Mouse (Mus musculus) adrenal gland, postnatal 36 days (tissue): ENCODE results near the gene Gkap1. TPM values are rescaled to one million over a fixed set of nuclear protein-coding genes. Genes with fewer than 3 reads are reported as not detected.

ENCODE experiments used
- DNase-seq, 2 experiments: peaks; one replicate each; pipeline ENCODE4 v3.0.0; 2021; ENCODE audit warnings: mixed read lengths in 1 of 2
- total RNA-seq, 2 experiments: library from RNA; stranded (reverse); gene quantifications; 2 replicates each; pipeline ENCODE4 v1.2.3; 2021

The Gkap1 gene
- total RNA-seq, 2 experiments from 2014 or later = 42.6 to 91.2 TPM

DNA sequence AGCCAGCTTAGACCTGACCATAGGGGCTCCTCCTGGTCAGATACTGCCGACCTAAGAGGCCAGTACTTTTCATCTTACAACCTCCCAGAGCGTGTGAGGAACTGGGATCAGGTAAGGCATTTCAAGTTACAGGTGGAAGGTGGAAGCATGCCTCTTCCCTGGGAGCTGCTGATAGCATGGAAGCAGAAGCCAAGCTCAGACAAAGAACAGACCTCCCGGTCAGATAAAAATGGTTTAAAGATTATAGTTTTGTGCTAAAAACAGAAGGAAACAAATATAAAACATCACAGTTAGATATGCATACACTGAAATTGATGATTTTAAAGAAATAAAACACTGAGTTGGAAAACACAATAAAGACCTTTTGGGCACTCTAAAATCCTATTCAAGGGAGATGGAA is 8.6 kb downstream of the Gkap1 start:
- no peak for DNase-seq

DNA sequence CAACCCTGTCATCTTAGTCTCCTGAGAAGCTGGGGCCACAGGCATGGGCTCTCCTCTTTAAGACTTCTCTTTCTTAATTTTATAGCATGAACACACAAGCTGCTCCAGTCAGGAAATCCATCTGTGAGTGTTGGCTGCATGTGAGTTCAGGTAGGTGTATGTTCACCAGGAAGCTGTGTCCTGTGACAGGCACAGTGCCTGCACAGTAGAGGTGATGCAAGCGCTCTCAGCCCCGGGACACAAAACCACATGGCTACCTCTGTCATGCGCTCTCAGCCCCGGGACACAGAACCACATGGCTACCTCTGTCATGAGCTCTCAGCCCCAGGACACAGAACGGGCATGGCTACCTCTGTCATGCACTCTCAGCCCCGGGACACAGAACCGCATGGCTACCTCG is 12.0 kb downstream of the Gkap1 start:
- DNase-seq = no peak

DNA sequence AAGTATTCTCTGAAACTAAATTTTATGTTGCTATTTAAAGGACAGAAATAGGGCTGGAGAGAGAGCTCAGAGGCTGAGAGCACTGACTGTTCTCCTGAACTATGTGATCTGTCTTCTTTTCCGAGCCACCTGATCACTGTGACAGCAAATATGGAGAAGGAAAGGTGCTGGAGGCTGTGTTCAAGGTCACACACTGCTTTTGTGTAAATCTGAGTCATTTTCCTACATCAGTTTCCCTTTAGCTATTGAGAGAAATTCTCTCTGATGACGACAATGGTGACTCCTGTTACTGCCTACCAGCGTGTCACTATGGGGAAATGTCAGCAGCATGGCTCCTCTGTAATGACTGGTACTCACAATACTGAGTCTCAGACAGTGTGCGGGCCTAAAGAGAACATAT is 13.8 kb downstream of the Gkap1 start:
- peak in 1 of 2 experiments; percentile 24 for DNase-seq

DNA sequence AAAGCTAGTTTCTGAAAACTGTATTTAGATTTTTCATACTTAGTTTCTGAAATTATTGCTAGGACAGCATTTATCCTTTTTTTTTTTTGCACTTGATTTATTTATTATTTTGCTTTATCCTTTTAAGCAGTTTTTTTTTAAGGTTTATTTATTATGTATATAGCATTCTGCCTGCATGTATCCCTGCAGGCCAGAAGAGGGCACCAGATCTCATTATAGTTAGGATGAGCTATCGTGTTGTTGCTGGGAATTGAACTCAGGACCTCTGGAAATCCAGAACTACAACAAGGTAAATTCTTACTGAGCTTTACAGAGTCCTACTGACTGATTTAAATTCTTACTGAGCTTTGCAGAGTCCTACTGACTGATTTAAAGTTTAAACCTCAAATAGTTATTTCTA is 22.2 kb downstream of the Gkap1 start:
- DNase-seq = no peak

DNA sequence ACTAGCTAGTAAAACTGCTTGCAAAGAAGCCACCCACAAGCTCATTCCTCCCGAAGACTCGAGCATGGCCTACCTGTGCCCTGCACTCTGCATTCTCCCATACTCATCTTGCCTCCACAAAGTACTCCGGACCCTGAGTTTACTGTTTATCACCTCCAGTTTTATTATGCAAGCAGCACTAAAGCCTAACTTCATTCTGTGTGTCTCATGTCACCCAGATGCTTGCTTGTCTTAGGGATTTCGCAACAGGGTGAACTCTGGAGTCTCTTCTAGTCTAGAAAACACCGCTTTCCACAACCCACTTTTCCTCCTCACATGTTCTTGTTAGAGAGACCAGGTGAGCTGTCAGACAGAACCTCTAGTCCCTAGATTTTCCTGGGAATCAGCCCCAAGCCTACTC is 26.5 kb downstream of the Gkap1 start:
- no peak for DNase-seq

DNA sequence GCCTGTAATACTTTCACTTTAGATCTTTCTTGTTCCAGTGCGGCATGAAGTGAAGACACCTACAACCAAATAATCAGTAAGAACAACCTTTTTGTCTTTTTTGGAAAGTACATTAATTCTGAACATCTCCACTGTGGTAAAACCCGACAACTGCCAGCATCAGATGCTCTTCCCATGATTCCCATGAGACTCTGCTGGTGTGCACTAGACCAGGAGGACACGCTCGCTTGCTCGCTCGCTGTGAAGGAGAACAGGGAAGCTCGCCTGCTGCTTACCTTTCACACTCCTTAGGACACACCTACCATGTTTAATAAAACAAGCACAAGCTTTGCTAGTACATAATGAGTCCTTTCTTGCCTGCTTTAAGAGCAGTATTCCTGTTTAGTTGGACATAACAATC is 39.0 kb downstream of the Gkap1 start:
- no peak for DNase-seq

DNA sequence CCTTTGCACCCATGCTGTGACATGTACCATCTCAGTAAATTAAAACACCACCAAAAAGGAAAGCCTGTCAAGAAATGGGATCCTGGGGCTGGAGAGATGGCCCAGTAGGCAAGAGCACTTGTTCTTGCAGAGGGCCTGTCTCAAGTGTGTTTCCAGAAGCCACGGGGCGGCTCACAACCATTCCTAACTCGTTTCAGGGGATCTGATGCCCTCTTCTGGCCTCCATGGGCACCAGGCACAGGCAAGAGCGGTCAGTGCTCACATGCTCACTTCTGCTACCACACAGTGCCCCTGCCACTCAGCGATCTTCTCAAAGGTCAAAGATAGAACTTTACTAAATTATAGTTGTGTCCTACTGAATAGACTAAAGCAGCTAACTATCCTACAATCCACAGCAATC is 42.9 kb downstream of the Gkap1 start:
- DNase-seq = peak; percentile 64 to 68

DNA sequence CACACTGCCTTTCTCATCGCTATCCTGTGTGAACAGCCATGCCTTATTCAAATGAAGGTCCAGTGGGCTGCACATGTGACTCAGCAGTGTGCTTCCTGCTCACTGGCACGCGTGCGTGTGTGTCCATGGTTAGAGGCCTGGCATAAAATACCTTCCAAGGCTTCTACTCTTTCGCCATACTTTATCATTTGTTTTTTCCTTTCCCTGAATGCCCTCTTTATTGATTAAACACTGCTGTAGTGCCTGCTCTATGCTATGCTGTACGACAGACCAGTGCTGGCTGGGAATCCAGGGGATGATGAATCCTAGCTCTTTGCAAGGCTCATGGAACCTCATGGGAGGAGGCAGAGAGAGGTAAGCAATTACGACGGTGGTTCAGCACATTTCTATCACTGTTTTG is 43.4 kb downstream of the Gkap1 start:
- DNase-seq = no peak

DNA sequence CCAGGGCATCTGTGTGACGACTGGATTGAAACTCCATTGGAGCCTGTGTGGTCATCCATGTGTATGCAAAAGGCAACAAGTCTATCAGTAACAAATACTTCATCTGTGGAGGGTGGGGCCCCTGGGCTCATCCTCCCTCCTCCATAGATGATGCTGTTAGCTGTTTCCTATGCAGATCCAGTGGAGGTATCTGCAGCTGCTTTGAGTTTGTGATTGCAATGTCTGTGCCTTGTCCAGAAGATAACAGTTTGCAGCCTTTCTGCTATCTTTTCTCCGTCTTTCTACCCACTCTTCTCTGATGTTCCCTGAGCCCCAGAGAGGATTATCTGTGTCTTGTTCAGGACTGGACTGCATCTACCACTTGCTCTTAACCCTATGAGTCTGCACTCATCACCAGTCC is 46.9 kb downstream of the Gkap1 start:
- DNase-seq = no peak

DNA sequence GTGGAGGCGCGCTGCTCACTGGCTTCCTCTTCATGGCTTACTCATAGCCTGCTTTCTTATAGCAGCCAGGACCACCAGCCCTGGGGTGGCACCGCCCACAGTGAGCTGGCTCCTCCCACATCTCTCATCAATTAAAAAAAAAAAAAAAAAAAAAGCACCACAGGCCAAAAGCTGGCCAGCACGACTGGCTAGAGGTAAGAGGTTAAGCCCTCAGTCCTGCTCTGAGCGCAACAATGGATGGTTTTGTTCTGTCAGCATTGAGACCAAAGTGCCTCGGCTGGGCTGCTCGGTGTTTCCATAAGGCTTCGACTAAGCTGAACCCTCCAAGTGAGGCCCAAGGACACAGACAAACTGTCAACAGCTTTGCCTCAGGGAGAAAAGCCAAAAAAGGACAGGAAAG is 49.8 kb downstream of the Gkap1 start:
- peak in 1 of 2 experiments; percentile 7 for DNase-seq

DNA sequence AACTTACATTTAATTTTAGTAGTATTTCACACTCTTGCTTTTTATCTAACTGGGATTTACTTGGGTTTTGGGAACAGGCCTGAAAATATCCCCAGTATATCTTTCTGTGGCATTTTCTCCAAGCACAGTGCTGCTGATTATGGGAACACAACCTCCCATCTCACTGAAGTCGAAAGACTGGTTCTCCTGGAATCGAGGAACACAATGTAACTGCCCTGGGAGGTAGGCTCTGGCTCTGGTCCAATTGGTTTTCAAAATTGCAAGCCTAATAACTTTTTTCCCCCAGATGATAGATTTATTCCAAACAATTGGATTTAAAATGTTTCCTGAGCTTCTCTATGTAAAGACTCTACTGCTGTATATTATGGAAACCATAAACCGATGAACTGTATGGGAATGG is 55.3 kb downstream of the Gkap1 start:
- no peak for DNase-seq

DNA sequence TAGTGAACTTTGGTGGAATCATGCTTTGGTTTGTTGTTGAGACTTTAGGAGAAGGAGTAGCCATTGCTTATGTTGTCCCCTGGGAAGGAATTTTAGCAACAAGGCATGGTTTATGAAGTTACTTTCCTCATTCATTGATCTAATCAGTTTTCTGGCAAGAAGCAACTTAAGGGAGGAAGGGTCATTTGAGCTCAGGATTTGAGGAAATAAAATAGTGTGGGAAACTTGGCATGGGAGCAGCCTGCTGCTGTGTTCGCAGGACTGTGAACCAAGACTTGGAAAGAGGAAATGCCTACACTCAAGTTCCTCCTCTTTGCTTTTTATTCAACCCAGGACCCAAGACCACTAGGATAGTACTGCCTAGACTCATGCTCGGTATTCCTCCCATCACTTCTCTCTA is 58.0 kb downstream of the Gkap1 start:
- no peak for DNase-seq

DNA sequence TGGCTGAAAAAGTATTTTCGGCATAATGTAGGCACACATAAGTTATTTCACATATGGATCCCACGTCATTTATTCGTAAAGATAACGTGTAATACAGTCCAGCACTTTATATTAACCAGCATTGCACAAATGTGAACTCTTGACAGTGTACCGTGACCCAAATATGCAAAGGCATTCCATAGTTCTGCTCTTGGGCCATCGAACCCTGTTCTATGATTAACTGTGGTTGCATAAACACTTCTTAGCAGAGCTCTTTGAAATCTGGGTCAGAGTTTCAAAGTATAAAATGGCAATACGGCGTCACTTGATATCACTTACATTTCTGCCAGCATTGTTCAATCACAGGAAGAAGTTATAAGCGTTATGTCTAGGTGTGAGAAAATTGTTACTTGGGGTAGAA is 59.1 kb downstream of the Gkap1 start:
- no peak for DNase-seq

DNA sequence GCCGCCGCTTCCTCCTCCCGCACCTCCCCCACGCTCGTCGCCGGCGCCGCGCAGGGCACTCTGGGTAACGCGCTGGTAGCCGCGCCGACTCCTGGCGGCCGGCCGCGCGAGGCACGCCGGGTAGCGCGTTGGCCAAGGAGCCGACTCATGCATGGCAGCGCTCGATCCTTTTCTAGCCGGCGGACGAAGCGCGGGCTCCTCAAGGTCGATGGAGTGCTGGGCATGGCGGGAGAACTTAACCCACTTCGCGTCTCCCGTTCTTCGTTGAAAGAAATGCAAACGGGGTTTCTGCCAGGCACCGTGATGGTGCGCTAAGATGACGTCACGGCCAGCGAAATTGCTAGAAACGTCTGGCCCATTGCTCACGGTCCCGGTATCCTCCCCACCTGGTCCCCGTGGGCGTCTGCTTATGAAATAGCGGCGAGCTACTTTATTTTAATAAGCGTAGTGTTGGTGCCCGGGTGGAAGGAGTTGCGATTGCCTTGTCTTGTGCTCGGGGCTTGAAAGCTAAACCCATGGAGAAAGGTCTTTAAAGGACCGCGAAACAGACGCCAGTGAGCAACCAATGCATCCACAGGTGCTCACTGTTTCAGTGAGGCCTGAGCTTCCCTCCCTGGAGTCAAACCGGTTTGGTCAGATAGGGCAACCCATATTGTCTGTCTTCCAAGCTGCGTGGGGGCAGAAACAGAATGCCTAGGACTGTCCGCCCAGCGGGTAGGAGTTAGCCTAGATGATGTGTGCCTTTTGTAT is 59.7 kb downstream of the Gkap1 start, which contains the start of gene Ubqln1:
Ubqln1 (minus strand) TSS at position 62 of the 750 bp plus-strand sequence.
- DNase-seq = peak; percentile 91 to 94

DNA sequence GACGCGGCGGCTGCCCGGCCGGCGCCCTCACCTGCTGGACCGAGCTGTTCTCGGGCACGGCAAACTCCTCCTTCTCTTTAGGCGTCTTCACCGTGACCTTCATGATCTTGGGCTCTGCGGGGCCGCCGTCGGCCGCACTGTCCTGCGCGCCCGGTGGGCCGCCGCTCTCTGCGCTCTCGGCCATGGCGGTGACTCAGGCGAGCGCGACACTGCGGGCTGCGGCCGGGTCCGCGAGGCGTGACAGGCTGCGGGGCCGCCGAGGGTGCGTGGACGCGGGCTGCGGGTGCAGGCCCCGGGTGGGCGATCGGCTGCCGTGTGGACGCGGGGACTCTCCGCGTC is 60.3 kb downstream of the Gkap1 start:
- DNase-seq = no peak

DNA sequence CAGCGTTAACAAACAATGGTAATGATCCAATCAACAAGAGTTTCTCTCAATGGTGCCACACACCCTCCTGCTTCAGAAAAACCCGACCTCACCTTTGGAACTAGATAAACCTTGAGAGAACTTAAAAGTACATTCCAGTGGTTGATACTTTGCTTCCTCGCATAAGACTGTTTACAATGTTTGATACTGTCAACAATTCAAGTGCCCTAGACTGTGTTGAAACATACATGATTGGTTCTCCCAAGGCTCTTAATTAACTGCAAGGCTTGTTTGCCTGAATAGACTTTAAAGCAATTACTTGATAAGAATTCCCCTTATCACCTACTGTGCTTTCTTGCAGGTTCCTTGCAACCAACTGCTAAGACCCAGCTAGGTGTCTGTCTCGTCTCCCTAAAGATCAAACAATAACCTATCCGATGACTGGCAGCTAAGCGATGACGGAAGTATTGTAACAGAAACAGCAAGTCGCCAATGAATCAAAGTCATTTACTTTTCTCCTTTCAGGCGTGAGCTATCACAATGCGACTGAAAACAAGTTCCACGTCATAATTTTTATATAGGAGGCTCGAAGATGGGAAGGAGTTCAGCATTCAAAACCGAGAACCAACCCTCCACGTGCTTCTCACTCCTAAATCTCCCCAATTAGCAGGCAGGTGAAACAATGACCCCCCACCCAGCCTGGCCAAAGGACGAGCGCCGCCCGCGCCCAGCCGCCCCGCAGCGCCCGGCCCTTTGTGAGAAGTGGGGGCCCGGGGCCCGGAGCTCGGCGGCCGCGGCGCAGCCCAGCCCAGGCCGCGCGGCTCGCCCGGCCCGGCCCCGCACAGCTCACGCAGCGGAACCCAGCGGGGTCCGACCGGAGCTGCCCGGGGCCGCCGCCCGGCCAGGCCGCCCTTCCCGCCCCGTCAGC is 60.9 kb downstream of the Gkap1 start:
- DNase-seq = peak; percentile 14 to 37

DNA sequence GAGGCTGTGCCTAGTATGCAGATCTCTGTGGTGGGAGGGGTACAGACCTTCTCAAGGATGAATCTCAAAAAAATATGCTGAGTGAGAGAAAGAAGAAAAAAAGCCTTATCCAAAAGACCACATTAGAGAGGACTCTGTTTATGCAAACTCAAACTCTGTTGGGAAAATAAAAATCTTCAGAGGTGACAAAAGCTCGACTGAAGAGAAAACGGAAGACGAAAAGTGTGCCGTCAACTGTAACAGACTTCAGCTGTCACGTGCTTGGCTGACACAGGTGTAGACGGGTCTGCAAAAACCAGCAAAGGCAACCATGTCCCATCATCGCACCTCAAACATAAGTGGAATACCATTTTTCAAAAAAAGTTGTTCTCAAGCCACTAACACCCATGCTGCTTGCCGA is 61.7 kb downstream of the Gkap1 start:
- no peak for DNase-seq

DNA sequence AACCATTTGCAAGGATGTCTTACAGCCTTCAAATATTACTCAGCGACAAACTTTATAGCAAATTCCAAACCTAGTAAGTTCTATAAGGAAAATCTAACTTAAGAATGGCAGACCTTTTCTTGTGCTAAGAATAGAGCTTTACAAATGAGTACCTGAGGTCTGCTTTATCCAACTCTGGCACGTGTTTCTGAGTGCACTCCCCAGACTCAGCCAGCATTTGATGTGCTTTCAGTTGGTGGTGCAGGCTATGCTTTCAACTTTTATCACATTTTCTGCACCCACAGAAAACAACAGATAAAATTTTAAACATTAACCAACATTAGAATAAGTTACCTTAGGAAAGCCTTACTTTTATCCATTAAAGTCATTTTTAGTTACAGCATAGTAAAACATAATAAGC is 63.0 kb downstream of the Gkap1 start:
- no peak for DNase-seq

DNA sequence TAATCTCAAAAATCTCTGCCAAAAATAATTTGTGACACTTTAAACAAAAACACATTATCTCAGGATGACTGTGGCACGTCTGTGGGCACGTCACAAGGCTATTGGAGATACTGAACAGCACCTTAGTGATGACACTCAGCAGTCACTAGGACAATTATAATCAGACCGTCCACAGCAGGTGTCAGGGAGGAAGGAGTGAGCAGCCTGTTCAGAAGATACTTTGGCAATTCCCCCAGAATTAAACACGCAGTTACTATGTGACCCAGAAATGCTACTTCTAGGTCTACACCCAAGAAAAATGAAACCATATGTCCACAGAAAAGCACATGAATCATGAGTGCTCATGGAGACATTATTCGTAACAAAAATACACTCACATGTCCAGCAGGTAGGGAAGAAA is 65.1 kb downstream of the Gkap1 start:
- DNase-seq = no peak

DNA sequence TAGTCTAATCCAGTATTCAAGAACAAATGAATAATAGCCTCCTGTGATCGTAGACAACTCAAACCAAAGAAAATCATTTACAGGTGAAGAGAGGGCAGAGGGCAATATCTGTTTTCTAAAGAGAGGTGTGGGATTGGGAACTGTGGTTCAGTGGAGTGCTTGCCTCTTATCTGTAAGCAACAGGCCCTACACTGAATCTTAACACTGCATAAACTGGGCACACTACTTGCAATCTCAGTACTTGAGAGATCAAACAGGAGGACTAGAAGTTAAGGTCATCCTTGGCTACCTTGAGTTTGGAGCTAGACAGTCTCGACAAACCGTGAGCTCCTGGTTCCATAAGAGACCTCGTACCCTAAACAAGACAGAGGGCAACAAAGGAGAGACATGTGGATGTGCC is 69.4 kb downstream of the Gkap1 start:
- DNase-seq = no peak

DNA sequence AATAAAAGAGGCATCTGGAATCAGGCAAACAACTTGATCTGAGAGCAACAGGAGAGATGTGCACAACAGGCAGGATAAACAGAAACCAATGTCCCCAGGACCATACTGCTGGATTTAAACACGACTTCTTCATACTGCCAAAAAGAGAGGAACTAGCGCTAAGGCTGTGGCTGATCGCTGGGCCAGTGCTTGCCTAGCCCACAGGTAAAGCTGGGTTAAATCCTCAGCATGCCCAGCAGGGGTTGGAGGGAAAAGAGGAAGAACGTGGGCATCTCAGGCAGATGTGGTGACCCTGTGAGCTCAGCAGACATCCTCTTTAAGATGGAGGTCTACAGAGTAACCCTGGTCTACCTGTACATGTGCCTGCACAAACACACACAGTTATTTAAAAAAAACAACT is 70.5 kb downstream of the Gkap1 start:
- no peak for DNase-seq

DNA sequence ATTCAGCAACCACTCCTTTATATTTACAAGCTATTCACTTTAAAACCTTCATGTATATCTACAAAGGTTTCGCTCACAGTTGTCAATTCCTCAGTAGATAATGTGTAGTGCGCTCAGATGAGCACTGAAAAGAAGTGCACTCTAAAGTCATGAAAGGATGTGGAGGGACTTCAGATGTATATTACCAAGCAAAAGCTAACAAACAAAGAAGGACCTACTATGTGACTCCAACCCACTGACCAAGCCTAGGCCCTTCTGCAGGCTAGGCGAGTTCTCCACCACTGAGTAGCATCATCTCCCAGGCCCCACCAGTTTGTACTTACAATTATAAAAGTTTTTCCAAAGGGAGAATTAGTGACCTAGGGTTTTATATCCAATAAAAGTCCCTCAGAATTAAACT is 71.3 kb downstream of the Gkap1 start:
- no peak for DNase-seq

DNA sequence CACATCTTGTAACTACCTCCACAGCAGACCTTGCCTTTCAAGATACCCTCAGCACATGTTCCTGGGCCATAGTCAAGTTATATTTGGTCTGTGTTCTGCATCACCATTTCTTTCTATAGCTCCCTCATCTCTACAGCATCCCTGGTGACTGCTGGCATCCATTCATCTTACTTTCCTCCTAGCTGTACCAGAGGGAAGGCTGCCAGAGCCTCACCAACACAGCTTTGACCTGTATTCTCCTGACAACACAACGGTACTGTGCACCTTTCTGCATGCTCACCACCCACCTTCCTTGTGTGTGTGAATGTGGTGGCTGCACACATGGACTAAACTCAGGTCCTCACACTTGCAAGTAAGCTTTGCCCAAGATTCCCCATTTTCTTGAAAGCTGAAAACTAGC is 72.6 kb downstream of the Gkap1 start:
- DNase-seq = no peak

DNA sequence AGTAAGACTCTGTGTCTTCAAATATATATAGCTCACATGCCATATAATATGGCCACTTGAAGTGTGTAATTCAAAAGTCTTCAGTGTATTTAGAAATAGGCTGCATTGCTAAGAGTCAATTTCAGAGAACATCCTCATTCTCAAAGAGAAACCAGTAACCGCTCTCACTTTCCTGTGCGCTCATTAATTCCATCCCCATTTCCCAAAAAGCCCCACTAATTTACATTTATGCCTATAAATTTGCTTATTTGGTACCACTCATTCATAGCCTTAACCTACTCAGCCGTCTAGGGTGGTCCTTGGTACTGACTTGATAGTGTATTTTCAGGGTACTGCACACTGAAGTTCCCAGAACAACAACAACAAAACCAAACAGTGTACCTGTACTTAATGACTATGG is 73.6 kb downstream of the Gkap1 start:
- no peak for DNase-seq
